Mouse (Mus musculus) frontal cortex, postnatal 25 days (tissue): ENCODE measurements at regions not wholly inside any gene's neighbourhood (a gene's known extent, or its start where the extent isn't known, plus 50 kb on each side); places are given as distances from the start of the nearest gene placed in this dataset.

Experiments
- DNase-seq, 2 experiments: peaks; one replicate each; pipeline ENCODE4 v3.0.0; 2022; ENCODE audit warnings: low spot score in 2 of 2

DNA sequence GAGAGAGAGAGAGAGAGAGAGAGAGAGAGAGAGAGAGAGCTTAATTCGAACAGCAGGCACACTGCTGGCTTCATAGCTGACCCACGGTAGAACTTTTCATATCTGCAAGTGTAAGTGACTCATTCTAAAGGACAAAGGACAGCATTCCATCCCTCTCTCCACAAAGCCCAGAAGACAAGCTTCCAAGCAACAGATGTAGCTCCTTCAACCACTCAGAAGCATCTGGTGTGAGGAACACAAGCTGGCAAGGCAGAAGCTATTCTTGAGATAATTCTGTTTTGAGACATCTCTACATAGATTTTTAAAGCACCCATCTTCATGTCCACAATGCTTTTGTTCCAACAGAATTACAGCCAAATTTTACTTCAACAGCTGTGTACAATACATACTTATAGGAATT, 294.2 kb upstream of the Gria1 start:
- DNase-seq: no peak

DNA sequence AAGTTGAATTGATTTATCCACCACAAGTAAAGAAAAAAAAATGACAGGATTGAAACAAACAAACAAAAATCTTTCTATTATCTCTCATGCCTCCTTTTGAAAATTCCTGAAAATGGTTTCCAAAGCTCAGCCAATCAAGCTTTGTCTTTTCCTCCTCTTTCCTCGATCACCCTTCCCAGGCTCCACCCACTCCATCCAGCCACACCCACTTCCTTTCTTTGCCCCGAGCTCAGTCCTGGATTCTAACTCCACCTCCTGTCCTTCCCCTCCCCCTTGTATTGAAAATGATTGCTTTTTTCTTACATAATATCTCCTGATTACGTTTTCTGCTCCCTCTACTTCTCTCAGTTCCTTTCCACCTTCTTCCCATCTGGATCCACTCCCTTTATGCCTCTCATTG, 286.0 kb upstream of the Gria1 start:
- DNase-seq: no peak

DNA sequence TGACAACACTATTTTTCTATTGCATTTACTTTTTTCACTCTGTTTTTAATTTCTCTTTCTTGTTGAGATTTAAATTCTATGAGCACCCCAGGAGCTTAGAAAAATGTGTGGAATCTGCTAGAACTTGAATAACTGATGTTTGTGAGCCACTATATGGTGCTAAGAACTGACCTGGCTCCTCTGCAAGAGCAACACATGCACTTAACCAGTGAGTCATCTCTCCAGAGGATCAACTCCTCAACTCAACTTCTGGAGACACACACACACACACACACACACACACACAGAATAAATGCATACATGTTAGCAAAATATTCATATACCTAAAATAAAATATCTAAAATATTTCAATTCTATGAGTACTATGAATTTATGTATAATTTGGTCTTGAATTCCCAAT, 285.0 kb upstream of the Gria1 start:
- no peak for DNase-seq

DNA sequence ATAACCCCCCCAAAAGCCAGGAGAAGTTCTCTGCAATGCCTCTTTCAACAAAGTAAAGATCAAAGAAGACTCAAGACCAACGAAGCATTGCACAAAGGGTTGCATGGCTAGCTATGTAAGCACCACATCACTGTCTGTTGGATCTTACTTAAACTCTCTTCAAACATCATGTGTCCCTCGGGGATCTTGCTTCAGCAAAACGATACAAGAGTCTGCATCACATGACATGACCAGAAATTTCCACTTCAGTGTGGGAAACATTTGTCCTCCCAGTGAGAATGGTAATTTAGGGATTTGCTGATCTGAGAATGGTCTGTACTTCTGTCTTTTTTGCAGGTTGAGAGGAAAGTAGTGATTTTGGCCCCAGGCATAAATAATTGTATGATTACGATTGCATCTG, 283.6 kb upstream of the Gria1 start:
- no peak for DNase-seq

DNA sequence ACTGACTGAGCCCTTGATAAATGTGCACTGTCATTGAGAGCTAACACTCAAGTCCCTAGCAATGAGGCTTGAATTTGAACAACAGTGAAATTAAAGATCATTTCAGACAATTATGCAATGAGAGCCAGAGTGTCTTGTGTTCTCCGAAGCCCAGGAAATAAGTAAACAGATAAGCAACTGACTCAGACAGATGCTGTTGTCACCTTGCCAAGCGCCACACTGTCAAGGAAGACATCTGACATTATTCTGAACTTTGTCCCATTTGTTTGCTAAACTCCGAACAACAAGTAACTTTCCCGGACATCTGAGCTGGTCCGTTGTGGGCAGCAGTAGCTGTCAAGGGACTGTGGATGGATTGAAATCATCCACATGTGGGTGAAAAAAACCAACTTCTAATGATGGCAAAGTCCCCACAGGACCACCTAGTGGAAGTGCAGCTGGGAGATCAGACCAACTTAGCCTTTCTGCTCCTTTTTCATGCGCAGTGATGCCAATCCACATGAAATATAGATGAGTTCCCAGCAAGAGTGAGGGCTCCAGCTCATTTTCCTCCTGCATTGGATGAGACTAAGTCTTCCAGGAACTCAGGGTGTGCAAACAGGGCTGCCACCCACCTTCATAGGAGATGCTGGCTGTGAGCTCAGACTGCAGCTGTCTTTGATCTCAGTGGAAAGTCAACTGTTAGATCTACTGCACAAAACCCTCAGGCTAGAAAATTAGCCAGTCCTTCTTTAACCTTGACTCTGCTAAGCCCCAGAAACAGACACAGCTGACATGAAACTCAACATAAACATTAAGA, 282.8 kb upstream of the Gria1 start:
- DNase-seq: no peak

DNA sequence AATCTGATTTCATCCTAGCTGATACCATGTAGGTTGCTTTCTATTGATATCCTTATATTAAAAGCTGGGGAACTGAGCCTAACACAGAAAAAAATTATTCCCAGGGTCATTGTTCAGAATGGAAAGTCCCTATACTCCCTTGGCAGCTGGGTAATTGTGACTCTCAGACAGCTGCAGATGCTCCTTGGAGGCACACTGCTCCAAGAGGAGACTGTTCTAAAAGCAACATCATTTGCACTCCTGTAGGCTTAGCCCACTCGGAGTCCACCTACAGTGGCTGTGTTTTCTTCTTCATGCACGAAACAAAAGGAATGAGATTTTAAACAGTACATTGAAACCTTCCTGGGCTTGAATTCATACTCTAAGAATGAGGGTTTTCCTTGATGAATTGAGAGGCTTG, 269.3 kb upstream of the Gria1 start:
- DNase-seq: no peak

DNA sequence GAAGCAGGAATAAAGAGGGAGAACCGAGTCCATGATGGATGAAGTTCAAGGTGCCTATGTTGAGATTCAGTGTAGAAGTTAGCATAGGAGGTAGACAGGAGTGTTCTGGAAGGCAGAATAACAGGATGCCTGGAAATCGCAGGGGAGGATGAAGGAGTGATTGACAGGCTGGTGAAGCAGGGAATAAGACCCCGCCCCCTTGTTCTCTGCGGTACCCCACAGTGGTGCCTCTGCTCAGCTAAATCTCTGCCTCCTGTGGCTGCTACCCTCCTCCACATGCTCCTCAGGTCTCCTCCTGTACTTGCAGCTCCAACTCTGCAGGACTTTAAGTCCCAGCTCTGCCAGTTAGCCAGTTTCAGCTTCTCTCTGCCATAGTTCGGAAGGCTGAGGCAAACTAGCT, 261.2 kb upstream of the Gria1 start:
- no peak for DNase-seq

DNA sequence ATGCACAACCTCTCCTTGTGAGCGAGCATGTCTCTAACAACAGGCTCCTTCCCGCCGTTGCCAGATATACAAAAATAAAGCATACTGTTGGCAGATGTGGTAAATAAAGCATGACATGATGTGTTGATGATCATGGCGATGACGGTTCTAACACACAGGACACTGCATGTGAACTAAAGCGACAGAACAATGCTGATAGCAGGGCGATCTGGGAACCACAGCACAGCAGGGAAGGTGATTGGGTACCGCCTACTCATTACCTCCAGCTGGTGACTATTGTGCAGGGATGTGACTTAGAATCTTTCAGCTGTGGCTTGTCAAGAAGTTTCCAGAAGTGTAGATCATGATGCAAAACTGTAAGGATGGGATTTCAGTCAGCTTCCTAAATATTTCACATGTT, 260.5 kb upstream of the Gria1 start:
- no peak for DNase-seq

DNA sequence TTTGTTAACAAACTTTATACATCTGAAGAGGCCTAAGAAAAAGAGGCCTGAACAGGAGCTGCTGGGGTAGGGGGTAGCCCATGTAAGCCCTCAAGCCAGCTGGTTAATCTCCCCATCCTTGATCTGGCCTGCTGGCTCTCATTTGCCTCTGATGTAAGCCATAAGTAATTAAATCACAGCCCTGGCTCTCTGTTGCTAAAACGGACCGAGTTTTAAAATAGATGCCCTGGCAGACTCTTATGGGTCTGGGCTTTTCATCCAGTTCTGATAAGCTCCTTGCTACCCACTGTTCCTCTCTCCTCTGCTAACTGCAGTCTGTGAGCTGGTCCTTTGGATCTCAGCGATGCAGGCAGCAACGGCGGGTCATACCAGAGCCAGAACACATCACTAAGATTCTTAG, 259.3 kb upstream of the Gria1 start:
- DNase-seq: no peak

DNA sequence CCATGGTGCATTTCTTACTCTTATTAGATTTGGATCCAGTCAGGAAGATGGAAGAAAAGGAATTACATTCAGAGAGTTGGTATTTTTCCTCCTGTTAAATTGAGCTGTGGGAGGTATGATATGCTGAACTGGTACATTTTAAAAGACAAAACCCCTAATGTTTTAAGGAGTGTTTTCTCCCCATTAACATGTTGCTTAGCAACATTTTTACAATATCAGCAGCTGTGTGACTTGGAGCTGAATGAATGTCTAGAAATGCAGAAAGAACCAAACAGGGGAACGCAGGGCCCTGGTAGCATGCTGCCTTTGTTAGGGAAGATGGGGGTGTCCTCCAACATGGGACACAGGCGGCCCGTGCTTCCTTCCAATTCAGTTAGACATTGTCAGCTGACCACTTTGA, 257.5 kb upstream of the Gria1 start:
- DNase-seq: no peak

DNA sequence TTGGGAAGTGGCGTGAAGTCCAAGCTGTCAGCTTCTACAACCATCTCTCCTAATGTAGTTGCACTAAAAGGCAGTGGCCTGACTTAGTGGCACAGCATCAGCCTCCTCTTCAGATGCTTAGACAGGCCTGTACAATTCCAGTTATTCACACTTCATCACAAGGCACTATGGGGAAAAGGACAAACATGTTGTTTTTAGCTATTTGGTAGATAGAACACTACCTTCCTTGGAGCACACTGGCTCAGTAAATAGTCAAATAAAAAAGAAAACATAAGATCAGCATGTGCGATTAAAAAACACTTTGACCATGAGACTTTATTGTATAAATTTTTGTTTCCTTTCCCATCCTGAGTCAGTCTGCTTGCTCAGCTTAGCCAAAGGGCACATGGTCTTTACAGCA, 250.7 kb upstream of the Gria1 start:
- no peak for DNase-seq

DNA sequence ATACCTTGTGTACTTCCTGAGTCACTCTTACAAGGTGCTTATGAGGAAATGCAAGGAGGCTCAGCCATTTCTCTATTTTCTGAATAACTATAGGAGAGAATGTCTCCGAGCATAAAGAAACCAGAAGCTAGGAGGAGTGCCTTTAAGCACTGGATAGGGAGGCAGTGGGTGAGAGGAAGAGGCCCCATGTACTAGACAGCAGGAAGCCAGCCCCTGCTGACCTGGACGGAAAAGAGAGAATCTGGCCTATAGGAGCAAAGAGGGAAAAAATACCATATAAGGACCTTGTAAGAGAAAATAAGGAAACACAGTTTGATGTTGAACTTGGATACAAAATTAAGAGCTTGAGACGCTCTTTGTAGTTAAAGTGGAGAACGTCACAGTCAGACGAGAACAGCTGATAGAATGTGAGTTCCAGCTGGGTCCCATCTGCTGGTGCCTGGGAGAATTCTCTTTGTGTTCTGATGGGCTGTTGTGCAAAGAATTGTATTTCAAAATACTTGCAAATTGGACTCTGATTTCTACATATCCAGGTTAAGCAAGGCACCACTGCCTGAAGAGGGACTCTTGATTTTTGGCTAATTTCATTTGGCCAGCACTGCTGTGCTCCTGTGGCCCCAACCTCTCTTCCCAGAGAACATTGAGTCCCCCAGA, 248.6 kb upstream of the Gria1 start:
- no peak for DNase-seq

DNA sequence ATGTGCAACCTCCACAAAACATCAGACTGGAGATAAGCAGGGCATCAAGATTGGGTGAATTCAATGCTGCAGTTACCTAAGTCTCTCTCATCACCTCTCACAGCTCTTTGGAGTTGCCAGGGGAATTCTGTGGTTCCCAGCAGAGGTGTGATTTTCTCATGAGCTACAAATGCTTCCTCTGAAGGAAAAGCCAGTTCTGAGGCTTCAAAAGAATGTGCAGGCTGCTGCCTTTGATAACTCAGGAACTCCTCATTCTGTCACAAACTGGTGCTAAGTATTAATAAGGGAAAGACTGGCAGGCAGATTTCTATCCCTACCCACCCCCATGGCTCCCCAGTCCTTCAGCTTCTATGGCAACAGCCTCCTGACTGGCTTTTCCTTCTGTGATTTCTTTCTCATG, 243.8 kb upstream of the Gria1 start:
- DNase-seq: no peak

DNA sequence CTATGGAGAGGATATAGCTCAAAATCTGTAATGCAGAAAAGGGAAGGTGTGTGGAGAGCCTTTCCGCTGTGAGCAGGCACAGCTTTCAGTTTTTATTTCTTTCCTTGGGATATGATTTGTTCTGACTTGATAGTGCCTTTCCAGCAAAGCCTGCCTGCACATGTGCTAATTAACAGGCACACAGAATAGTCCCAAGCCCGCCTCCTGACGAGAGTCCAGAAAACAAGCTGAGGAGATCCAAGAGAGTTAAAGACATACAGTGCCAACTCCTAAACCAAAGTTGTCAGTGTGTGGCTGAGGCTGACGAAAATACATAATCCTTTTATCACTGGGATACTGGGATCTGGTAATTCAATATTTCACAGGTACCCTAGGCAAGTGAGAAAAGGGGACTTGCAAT, 224.8 kb upstream of the Gria1 start:
- DNase-seq: no peak

DNA sequence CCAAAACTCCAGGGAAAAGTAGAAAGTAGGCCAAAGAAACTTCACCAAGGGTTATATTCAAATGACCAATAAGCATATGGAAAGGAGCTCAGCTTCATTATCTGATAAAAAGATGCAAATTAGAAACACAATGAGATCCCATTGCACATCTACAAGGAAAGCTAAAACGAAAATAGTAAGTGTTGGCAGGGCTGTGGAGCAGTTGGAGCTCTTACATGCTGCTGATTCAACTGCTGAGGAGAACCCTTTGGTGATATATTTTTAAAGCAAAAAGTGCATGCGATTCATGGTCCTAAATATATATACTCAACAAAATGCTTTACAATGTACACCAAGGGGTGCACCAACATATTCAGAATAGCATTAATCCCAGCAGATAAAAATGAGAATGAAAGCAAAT, 218.5 kb upstream of the Gria1 start:
- no peak for DNase-seq

DNA sequence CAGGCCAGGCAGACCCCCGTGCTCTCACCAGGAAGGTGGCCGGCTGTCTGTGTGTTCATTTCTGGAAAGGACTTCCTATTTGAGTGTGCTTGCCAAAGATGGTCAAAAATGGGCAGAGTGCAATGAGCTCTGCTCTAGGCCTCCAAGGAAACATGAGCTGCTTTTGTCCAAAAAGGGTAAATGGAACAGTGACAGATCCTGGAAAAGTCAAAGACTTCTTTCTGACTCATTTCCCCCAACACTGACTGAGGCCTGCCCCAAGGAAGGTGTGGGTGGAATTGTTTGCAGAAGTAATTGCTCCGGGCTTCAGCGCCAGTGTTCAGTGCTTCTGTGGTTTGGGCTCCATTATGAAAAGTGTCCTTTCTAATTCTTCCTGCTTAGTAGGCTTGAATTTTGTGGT, 203.9 kb upstream of the Gria1 start:
- no peak for DNase-seq

DNA sequence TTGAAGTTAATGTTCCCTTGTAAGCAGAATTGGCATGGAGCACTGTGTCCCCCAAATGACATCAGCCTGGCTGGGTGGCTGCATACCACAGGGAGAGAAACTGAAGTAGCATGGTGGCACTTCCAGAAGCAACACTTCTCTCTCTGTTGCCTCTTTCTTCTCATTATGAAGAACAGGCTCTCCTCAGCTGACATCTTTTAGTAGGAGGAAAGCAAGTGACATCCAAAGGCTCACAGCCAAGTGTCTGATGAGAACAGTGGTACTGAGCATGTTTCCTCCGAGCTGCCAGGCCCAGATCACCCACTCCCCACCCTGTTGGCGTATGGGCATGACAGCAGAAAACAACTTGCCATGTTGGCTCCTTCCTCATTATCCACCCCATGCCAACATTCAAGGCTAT, 201.0 kb upstream of the Gria1 start:
- DNase-seq: no peak

DNA sequence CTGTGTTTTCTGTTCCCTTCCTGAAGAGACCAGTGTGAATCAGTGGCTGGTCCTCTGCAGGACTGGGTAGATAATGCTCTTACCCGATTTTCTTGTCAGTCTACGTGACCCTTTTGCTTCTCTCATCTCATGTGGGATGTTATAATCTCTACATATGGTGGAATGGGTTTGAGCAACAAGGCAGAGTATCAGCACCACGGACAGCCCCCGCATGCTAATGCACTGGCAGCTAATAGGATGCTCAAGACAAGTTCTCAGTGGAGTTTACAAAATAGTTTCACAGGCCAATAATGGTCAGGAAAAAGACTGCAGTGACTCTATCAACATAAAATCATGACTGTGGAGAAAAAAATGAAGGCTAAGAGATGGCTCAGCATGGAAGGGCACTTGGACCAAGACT, 199.1 kb upstream of the Gria1 start:
- DNase-seq: no peak

DNA sequence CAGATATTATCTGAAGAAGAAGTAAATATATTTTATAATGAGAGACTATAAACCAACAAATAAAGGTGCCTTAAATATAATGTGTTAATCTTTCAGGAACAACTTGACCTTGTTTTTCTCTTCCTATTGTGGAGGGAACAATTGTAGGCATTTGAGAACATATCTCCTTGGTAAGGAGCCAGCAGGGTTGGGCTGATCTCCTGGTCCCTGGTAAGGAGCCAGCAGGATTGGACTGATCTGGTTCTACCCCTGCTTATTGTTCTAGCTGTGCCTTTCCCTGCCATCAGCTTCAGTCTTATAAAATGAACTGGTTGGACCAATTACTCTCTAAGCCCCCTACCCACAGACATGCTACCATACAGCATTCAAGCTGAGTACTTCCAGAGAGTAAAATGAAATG, 187.7 kb upstream of the Gria1 start:
- DNase-seq: no peak

DNA sequence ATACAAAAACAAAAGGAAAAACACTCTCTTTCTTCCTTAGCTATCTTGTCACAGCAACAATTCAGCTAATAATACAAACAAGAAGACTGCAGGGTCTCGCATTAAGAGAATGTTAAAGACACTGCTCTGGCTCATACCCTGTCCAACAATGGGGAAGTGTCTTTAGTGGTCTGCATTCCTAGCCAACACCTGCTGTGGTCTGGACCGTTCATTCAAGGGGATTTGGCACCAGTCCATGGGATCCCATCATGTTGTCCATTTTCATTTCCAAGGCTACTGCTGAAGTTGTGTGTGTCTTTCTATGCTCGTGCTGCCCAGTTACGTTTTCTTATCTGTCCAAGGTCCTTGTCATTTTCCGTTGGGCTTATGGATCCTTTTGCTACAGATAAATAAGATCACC, 183.7 kb upstream of the Gria1 start:
- DNase-seq: no peak

DNA sequence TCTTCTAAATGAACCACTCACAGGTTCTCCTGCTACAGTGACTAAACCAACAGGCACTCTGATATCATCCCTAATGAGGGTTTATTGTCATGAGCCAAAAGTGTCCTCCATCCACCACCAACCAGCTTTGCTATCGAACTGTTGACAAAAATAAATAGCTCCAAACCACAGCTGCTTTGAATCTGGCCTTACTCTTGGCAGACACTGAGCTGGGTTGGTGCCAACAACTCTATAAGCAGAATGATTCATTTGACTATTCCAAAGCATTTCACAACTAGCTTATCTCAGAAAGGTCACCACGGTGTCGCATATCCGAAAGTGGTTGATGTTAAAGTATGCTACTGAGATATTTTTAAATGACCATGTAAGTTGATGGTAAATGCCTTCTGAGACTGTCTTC, 148.5 kb upstream of the Gria1 start:
- peak in 1 of 2 experiments; percentile 6 for DNase-seq

DNA sequence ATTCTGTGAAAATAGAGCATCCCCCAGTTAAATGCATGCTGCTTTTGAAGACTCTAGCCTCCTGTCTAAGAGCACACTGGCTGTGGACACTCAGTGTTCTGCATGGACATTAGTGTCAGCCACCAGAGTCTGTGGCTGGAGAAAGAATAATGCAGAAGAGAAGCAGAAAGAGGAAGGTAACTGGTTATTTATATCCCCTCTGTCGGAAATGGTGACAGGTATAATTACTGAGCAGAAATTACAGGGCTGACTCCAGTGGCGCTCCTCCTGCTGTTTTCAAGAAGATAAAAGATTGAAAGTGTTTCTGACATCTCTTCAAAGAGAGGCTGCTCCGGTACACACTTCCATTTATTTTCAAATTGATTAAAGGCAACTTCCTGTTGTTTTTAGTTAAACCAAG, 139.5 kb upstream of the Gria1 start:
- DNase-seq: no peak

DNA sequence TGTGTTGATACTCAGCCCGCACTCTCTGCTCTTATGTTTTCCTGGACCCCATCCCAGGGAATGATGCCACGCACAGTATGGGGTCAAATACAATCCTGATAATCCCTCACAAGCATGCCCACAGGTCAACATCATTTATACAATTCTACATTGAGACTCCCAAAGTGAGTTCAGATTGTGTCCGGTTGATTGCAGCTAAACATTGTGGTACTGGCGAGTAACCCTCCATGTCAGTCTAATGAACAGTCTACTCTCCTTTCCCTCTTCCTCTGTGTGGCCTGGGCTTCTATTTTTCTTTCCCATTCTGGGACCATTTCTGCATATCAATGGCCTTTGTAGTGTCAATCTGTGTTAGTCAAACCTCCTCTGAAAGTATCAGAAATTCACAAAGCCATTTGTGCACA, 112.6 kb upstream of the Gria1 start:
- DNase-seq: no peak

DNA sequence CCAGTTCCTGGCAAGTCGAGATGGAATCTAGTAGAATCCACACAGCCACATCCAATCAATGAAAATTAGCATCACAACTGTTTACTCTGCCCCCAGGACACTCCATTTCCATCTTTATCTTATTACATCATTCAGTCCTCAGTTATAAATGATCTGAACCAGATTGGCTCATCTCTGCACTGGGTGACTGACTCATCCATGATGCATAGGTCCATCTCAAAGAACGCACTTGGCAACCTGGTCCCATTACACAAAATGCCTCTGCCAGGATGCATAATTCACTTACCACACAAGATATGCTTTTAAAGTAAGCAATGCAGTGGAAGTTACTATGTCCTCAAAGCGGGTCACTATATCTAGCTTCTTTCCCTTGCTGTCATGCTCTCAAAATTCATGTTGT, 110.0 kb upstream of the Gria1 start:
- no peak for DNase-seq
